Mouse (Mus musculus) hindbrain, embryonic 14.5 days (tissue): ENCODE results near the gene Gsg1l. TPM values are rescaled to one million over a fixed set of nuclear protein-coding genes. Genes with fewer than 3 reads are reported as not detected.

Source experiments
- ATAC-seq: fragments of 200-750 bp; cut with Nextera tagmentation; 2 replicates; pipeline ENCODE4 v1.8.0; 2017; ENCODE audit warnings: moderate number of reproducible peaks, mild to moderate bottlenecking, moderate TSS enrichment, moderate library complexity; ENCODE audit not compliant: low FRiP score
- DNase-seq: peaks from one replicate; pipeline ENCODE4 v3.0.0-alpha.2; 2015; ENCODE audit warnings: low spot score
- H3K27ac ChIP-seq: fragments of 300-500 bp; sonication (generic); 2 replicates; pipeline ENCODE4 v1.5.1; 2014; ENCODE audit warnings: mild to moderate bottlenecking, moderate library complexity
- H3K27me3 ChIP-seq: fragments of 300-500 bp; sonication (generic); 2 replicates; pipeline ENCODE4 v1.6.1; 2014; ENCODE audit warnings: mild to moderate bottlenecking, low read length, mixed read lengths; ENCODE audit not compliant: control insufficient read depth, insufficient read depth
- H3K36me3 ChIP-seq: fragments of 300-500 bp; sonication (generic); replicated peaks from 2 replicates; pipeline ENCODE4 v1.6.1; 2014; ENCODE audit not compliant: control insufficient read depth, insufficient read depth
- H3K4me1 ChIP-seq: fragments of 300-500 bp; sonication (generic); replicated peaks from 2 replicates; pipeline ENCODE4 v1.6.1; 2014; ENCODE audit warnings: antibody characterized with exemption, low read length, mixed read lengths; ENCODE audit not compliant: control insufficient read depth, insufficient read depth
- H3K4me2 ChIP-seq: fragments of 300-500 bp; sonication (generic); replicated peaks from 2 replicates; pipeline ENCODE4 v1.6.1; 2014; ENCODE audit warnings: mild to moderate bottlenecking, moderate library complexity
- H3K4me3 ChIP-seq: fragments of 300-500 bp; sonication (generic); replicated peaks from 2 replicates; pipeline ENCODE4 v1.5.1; 2014; ENCODE audit warnings: mild to moderate bottlenecking, low read length
- H3K9ac ChIP-seq: fragments of 300-500 bp; sonication (generic); 2 replicates; pipeline ENCODE4 v1.6.1; 2014
- H3K9me3 ChIP-seq: fragments of 300-500 bp; sonication (generic); 2 replicates; pipeline ENCODE4 v1.6.1; 2016; ENCODE audit warnings: low read length; ENCODE audit not compliant: control insufficient read depth
- WGBS: fragments of 180-500 bp; shearing (Covaris S2); extraction: QIAGEN DNeasy Blood & Tissue Kit; methylation state at CpG from one replicate; pipeline ENCODE4 v1.1.7; 2014; 5-methylcytosine and 5-hydroxymethylcytosine counted together
- polyA plus RNA-seq: library from polyadenylated mRNA; unstranded; fragments of >200 nt; fragmentation: Nextera tagmentation; extraction: Ambion mirVana; gene quantifications from 2 replicates; pipeline ENCODE4 v1.2.1, GENCODE M21; 2014

Gene Gsg1l
- 11.2 and 16.2 TPM in 2 replicates for polyA plus RNA-seq

GRCm38 (mm10) chr7:126082286-126082741 is at the start of gene Gsg1l:
Gene Gsg1l (minus strand): TSS chr7:126082411.
- H3K4me1 ChIP-seq = peaks cover 12% of the 10 kb centered on the region; the same call in 1 of the 2 replicates
- WGBS = 0% methylated on average over 38 of the region's 49 CpGs
- H3K9ac ChIP-seq = peak within 1 kb of the TSS; percentile 78
- peak within 1 kb of the TSS; percentile 62 for H3K4me3 ChIP-seq
- no peaks in the 10 kb centered on the region for H3K36me3 ChIP-seq
- peaks cover 35% of the 10 kb centered on the region for H3K27me3 ChIP-seq
- DNase-seq (peak; percentile 41), ATAC-seq (peak; percentile 68)
- no peaks in the 10 kb centered on the region for H3K9me3 ChIP-seq
- peak within 1 kb of the TSS; percentile 1; the same call in 1 of the 2 replicates for H3K27ac ChIP-seq
- H3K4me2 ChIP-seq = peak within 1 kb of the TSS; percentile 98

GRCm38 (mm10) chr7:126127673-126128072 is 45.5 kb upstream of the Gsg1l start:
- Histone ChIP-seq H3K27me3 (no peaks in the 10 kb centered on the region), H3K4me2 (no peak overlapping the region), H3K4me3 (no peak overlapping the region), H3K27ac (no peak overlapping the region), H3K9me3 (no peaks in the 10 kb centered on the region), H3K9ac (no peak overlapping the region), H3K4me1 (no peaks in the 10 kb centered on the region), H3K36me3 (peaks cover 88% of the 10 kb centered on the region)
- ATAC-seq (no peak), DNase-seq (no peak)
- 93% methylated on average over 2 of the region's 2 CpGs for WGBS

- no peak overlapping the region for H3K4me3 ChIP-seq
- H3K9ac ChIP-seq = no peak overlapping the region
- no peaks in the 10 kb centered on the region for H3K4me1 ChIP-seq
- no peak overlapping the region for H3K27ac ChIP-seq
- 81% methylated on average over 3 of the region's 3 CpGs for WGBS
- no peaks in the 10 kb centered on the region for H3K9me3 ChIP-seq
- DNase-seq (no peak), ATAC-seq (no peak)
- no peak overlapping the region for H3K4me2 ChIP-seq
- peaks cover 90% of the 10 kb centered on the region for H3K36me3 ChIP-seq
- no peaks in the 10 kb centered on the region for H3K27me3 ChIP-seq
Measured at GRCm38 (mm10) chr7:126126502-126126901, 44.3 kb upstream of the Gsg1l start.

- peaks cover 90% of the 10 kb centered on the region for H3K36me3 ChIP-seq
- no peak overlapping the region for H3K9ac ChIP-seq
- ATAC-seq (no peak), DNase-seq (no peak)
- no peak overlapping the region for H3K4me3 ChIP-seq
- H3K4me2 ChIP-seq = no peak overlapping the region
- no peaks in the 10 kb centered on the region for H3K4me1 ChIP-seq
- no peaks in the 10 kb centered on the region for H3K27me3 ChIP-seq
- WGBS = 91% methylated on average over 4 of the region's 4 CpGs
- no peaks in the 10 kb centered on the region for H3K9me3 ChIP-seq
- no peak overlapping the region for H3K27ac ChIP-seq
Measured at GRCm38 (mm10) chr7:126121533-126121932, 39.3 kb upstream of the Gsg1l start.

GRCm38 (mm10) chr7:126119819-126120218 is 37.6 kb upstream of the Gsg1l start:
- Histone ChIP-seq H3K4me3 (no peak overlapping the region), H3K9me3 (no peaks in the 10 kb centered on the region), H3K4me1 (no peaks in the 10 kb centered on the region), H3K36me3 (peaks cover 90% of the 10 kb centered on the region), H3K9ac (no peak overlapping the region), H3K4me2 (no peak overlapping the region), H3K27me3 (no peaks in the 10 kb centered on the region), H3K27ac (no peak overlapping the region)
- DNase-seq = no peak
- no peak for ATAC-seq
- 72% methylated on average over 6 of the region's 6 CpGs for WGBS

- no peak for ATAC-seq
- Histone ChIP-seq H3K4me1 (no peaks in the 10 kb centered on the region), H3K27me3 (no peaks in the 10 kb centered on the region), H3K9me3 (no peaks in the 10 kb centered on the region), H3K36me3 (peaks cover 87% of the 10 kb centered on the region), H3K27ac (no peak overlapping the region), H3K9ac (no peak overlapping the region), H3K4me3 (no peak overlapping the region), H3K4me2 (no peak overlapping the region)
- DNase-seq = no peak
- WGBS = 81% methylated on average over 4 of the region's 4 CpGs
Measured at GRCm38 (mm10) chr7:126113263-126113662, 31.1 kb upstream of the Gsg1l start.

GRCm38 (mm10) chr7:126111230-126111629 is 29.0 kb upstream of the Gsg1l start:
- no peaks in the 10 kb centered on the region for H3K27me3 ChIP-seq
- H3K27ac ChIP-seq = no peak overlapping the region
- ATAC-seq (no peak), DNase-seq (no peak)
- H3K9me3 ChIP-seq = no peaks in the 10 kb centered on the region
- 86% methylated on average over 2 of the region's 2 CpGs for WGBS
- H3K9ac ChIP-seq = no peak overlapping the region
- H3K4me2 ChIP-seq = no peak overlapping the region
- peaks cover 94% of the 10 kb centered on the region for H3K36me3 ChIP-seq
- H3K4me3 ChIP-seq = no peak overlapping the region
- H3K4me1 ChIP-seq = no peaks in the 10 kb centered on the region

- Histone ChIP-seq H3K36me3 (peaks cover 94% of the 10 kb centered on the region), H3K4me2 (no peak overlapping the region), H3K27ac (no peak overlapping the region), H3K27me3 (no peaks in the 10 kb centered on the region), H3K4me1 (no peaks in the 10 kb centered on the region), H3K9me3 (no peaks in the 10 kb centered on the region), H3K4me3 (no peak overlapping the region), H3K9ac (no peak overlapping the region)
- 91% methylated on average over 3 of the region's 3 CpGs for WGBS
- no peak for ATAC-seq
- no peak for DNase-seq
Measured at GRCm38 (mm10) chr7:126109898-126110297, 27.7 kb upstream of the Gsg1l start.

GRCm38 (mm10) chr7:126100440-126100839 is 18.2 kb upstream of the Gsg1l start:
- Histone ChIP-seq H3K4me2 (no peak overlapping the region), H3K36me3 (peaks cover 85% of the 10 kb centered on the region), H3K27me3 (no peaks in the 10 kb centered on the region), H3K4me1 (no peaks in the 10 kb centered on the region), H3K4me3 (no peak overlapping the region), H3K9me3 (no peaks in the 10 kb centered on the region), H3K9ac (no peak overlapping the region), H3K27ac (no peak overlapping the region)
- WGBS = 95% methylated on average over 11 of the region's 11 CpGs
- no peak for ATAC-seq
- DNase-seq = no peak

- Histone ChIP-seq H3K9me3 (no peaks in the 10 kb centered on the region), H3K27me3 (no peaks in the 10 kb centered on the region), H3K4me2 (no peak overlapping the region), H3K27ac (no peak overlapping the region), H3K4me1 (no peaks in the 10 kb centered on the region), H3K9ac (no peak overlapping the region), H3K4me3 (no peak overlapping the region), H3K36me3 (peaks cover 79% of the 10 kb centered on the region)
- DNase-seq (no peak), ATAC-seq (no peak)
- 96% methylated on average over 2 of the region's 2 CpGs for WGBS
Measured at GRCm38 (mm10) chr7:126099835-126100234, 17.6 kb upstream of the Gsg1l start.
